Mouse (Mus musculus): ENCODE results near the gene Galnt18. TPM values are rescaled to one million over a fixed set of nuclear protein-coding genes. Genes with fewer than 3 reads are reported as not detected.

Gene Galnt18
- polyA plus RNA-seq, 1 experiment from 2014 or later: 29.3 TPM

GRCm38 (mm10) chr7:111770585-111770984 lies 9.2 kb downstream of the Galnt18 start:
- no peak overlapping the region for H3K9ac ChIP-seq
- no peaks in the 10 kb centered on the region for H3K36me3 ChIP-seq
- H3K9me3 ChIP-seq: no peaks in the 10 kb centered on the region
- H3K4me3 ChIP-seq (replicated peaks): no peak overlapping the region
- no peak overlapping the region for H3K27ac ChIP-seq
- no peaks in the 10 kb centered on the region for H3K27me3 ChIP-seq (replicated peaks)
- H3K4me2 ChIP-seq: no peak overlapping the region
- no peak for ATAC-seq (ENCODE audit: insufficient read depth, low FRiP score, low read depth)
- 0 out of 2 replicates have a peak, but pooled peaks cover 3% of the 10 kb centered on the region for H3K4me1 ChIP-seq
- 81% methylated on average over 3 of the region's 3 CpGs for WGBS

GRCm38 (mm10) chr7:111766145-111766767 lies 13.5 kb downstream of the Galnt18 start:
- WGBS: 52% methylated on average over 9 of the region's 9 CpGs
- Histone ChIP-seq H3K4me1 (no peaks in the 10 kb centered on the region), H3K27ac (no peak overlapping the region), H3K4me2 (no peak overlapping the region), H3K9me3 (no peaks in the 10 kb centered on the region), H3K9ac (no peak overlapping the region), H3K36me3 (no peaks in the 10 kb centered on the region), H3K4me3 (replicated peaks) (no peak overlapping the region), H3K27me3 (replicated peaks) (no peaks in the 10 kb centered on the region)
- no peak for ATAC-seq (ENCODE audit: insufficient read depth, low FRiP score, low read depth)

GRCm38 (mm10) chr7:111762754-111763153 lies 17.0 kb downstream of the Galnt18 start:
- H3K9me3 ChIP-seq: no peaks in the 10 kb centered on the region
- no peaks in the 10 kb centered on the region for H3K27me3 ChIP-seq (replicated peaks)
- no peaks in the 10 kb centered on the region for H3K4me1 ChIP-seq
- H3K4me3 ChIP-seq (replicated peaks): no peak overlapping the region
- H3K36me3 ChIP-seq: no peaks in the 10 kb centered on the region
- no peak overlapping the region for H3K27ac ChIP-seq
- H3K4me2 ChIP-seq: no peak overlapping the region
- no peak for ATAC-seq (ENCODE audit: insufficient read depth, low FRiP score, low read depth)
- no peak overlapping the region for H3K9ac ChIP-seq
- 43% methylated on average over 6 of the region's 6 CpGs for WGBS

- ATAC-seq (ENCODE audit: insufficient read depth, low FRiP score, low read depth): no peak
- Histone ChIP-seq H3K9ac (no peak overlapping the region), H3K4me3 (replicated peaks) (no peak overlapping the region), H3K27me3 (replicated peaks) (no peaks in the 10 kb centered on the region), H3K27ac (no peak overlapping the region), H3K9me3 (no peaks in the 10 kb centered on the region), H3K36me3 (no peaks in the 10 kb centered on the region), H3K4me1 (no peaks in the 10 kb centered on the region), H3K4me2 (no peak overlapping the region)
- 73% methylated on average over 3 of the region's 3 CpGs for WGBS
Observed at GRCm38 (mm10) chr7:111748571-111749071, 31.2 kb downstream of the Galnt18 start.

- ATAC-seq (ENCODE audit: insufficient read depth, low FRiP score, low read depth): no peak
- Histone ChIP-seq H3K36me3 (no peaks in the 10 kb centered on the region), H3K4me3 (replicated peaks) (no peak overlapping the region), H3K4me2 (no peak overlapping the region), H3K4me1 (no peaks in the 10 kb centered on the region), H3K27me3 (replicated peaks) (no peaks in the 10 kb centered on the region), H3K9me3 (no peaks in the 10 kb centered on the region), H3K27ac (no peak overlapping the region), H3K9ac (no peak overlapping the region)
Observed at GRCm38 (mm10) chr7:111744770-111745169, 35.0 kb downstream of the Galnt18 start.

GRCm38 (mm10) chr7:111741595-111741994 lies 38.2 kb downstream of the Galnt18 start:
- WGBS: 56% methylated on average over 2 of the region's 2 CpGs
- H3K4me1 ChIP-seq: peaks cover 12% of the 10 kb centered on the region; the same call in 1 of the 2 replicates

GRCm38 (mm10) chr7:111740091-111740490 lies 39.7 kb downstream of the Galnt18 start:
- H3K27me3 ChIP-seq (replicated peaks): no peaks in the 10 kb centered on the region
- no peak overlapping the region for H3K9ac ChIP-seq
- no peak overlapping the region for H3K4me2 ChIP-seq
- H3K4me3 ChIP-seq (replicated peaks): no peak overlapping the region
- no peaks in the 10 kb centered on the region for H3K36me3 ChIP-seq
- H3K4me1 ChIP-seq: peaks cover 12% of the 10 kb centered on the region; the same call in 1 of the 2 replicates
- no peaks in the 10 kb centered on the region for H3K9me3 ChIP-seq
- WGBS: 71% methylated on average over 6 of the region's 6 CpGs
- no peak overlapping the region for H3K27ac ChIP-seq
- ATAC-seq (ENCODE audit: insufficient read depth, low FRiP score, low read depth): no peak

More at GRCm38 (mm10) chr7:111741595-111741994, 38.2 kb downstream of the Galnt18 start:
- Histone ChIP-seq H3K9ac (no peak overlapping the region), H3K4me3 (replicated peaks) (no peak overlapping the region), H3K27ac (no peak overlapping the region), H3K4me2 (no peak overlapping the region), H3K27me3 (replicated peaks) (no peaks in the 10 kb centered on the region), H3K9me3 (no peaks in the 10 kb centered on the region), H3K36me3 (no peaks in the 10 kb centered on the region)
- no peak for ATAC-seq (ENCODE audit: insufficient read depth, low FRiP score, low read depth)

- no peak for ATAC-seq (ENCODE audit: insufficient read depth, low FRiP score, low read depth)
- no peak overlapping the region for H3K27ac ChIP-seq
Observed at GRCm38 (mm10) chr7:111739371-111739765, 40.4 kb downstream of the Galnt18 start.

GRCm38 (mm10) chr7:111738456-111739370 lies 41.1 kb downstream of the Galnt18 start:
- H3K9ac ChIP-seq: no peak overlapping the region
- H3K27ac ChIP-seq: no peak overlapping the region
- H3K4me2 ChIP-seq: no peak overlapping the region
- H3K36me3 ChIP-seq: no peaks in the 10 kb centered on the region
- ATAC-seq (ENCODE audit: insufficient read depth, low FRiP score, low read depth): no peak
- no peak overlapping the region for H3K4me3 ChIP-seq (replicated peaks)
- no peaks in the 10 kb centered on the region for H3K27me3 ChIP-seq (replicated peaks)
- no peaks in the 10 kb centered on the region for H3K9me3 ChIP-seq
- peaks cover 12% of the 10 kb centered on the region; the same call in 1 of the 2 replicates for H3K4me1 ChIP-seq
- WGBS: 54% methylated on average over 10 of the region's 10 CpGs

More at GRCm38 (mm10) chr7:111739371-111739765, 40.4 kb downstream of the Galnt18 start:
- Histone ChIP-seq H3K9me3 (no peaks in the 10 kb centered on the region), H3K9ac (no peak overlapping the region), H3K36me3 (no peaks in the 10 kb centered on the region), H3K4me3 (replicated peaks) (no peak overlapping the region), H3K27me3 (replicated peaks) (no peaks in the 10 kb centered on the region), H3K4me2 (no peak overlapping the region), H3K4me1 (peaks cover 12% of the 10 kb centered on the region; the same call in 1 of the 2 replicates)
- 57% methylated on average over 5 of the region's 5 CpGs for WGBS

GRCm38 (mm10) chr7:111737426-111737825 lies 42.4 kb downstream of the Galnt18 start:
- H3K4me3 ChIP-seq (replicated peaks): no peak overlapping the region
- no peak for ATAC-seq (ENCODE audit: insufficient read depth, low FRiP score, low read depth)
- no peak overlapping the region for H3K9ac ChIP-seq
- 35% methylated on average over 7 of the region's 7 CpGs for WGBS
- no peak overlapping the region for H3K27ac ChIP-seq
- no peaks in the 10 kb centered on the region for H3K9me3 ChIP-seq
- H3K4me1 ChIP-seq: peaks cover 12% of the 10 kb centered on the region; the same call in 1 of the 2 replicates
- no peaks in the 10 kb centered on the region for H3K36me3 ChIP-seq
- H3K27me3 ChIP-seq (replicated peaks): no peaks in the 10 kb centered on the region
- no peak overlapping the region for H3K4me2 ChIP-seq

GRCm38 (mm10) chr7:111736365-111736764 lies 43.4 kb downstream of the Galnt18 start:
- H3K4me2 ChIP-seq: no peak overlapping the region
- ATAC-seq (ENCODE audit: insufficient read depth, low FRiP score, low read depth): no peak
- peaks cover 12% of the 10 kb centered on the region; the same call in 1 of the 2 replicates for H3K4me1 ChIP-seq
- 61% methylated on average over 3 of the region's 3 CpGs for WGBS
- no peak overlapping the region for H3K27ac ChIP-seq
- no peak overlapping the region for H3K9ac ChIP-seq
- H3K4me3 ChIP-seq (replicated peaks): no peak overlapping the region
- H3K36me3 ChIP-seq: no peaks in the 10 kb centered on the region
- no peaks in the 10 kb centered on the region for H3K27me3 ChIP-seq (replicated peaks)
- H3K9me3 ChIP-seq: no peaks in the 10 kb centered on the region
